Mouse (Mus musculus) E14TG2a.4 (cell line): ENCODE data around the gene Ly75.

Source experiments
- CTCF ChIP-seq: conservative IDR thresholded peaks from 2 replicates; pipeline ENCODE4 v1.5.1; 2014; ENCODE audit warnings: low read length
- NANOG ChIP-seq: IDR thresholded peaks from 2 replicates; pipeline ENCODE4 v1.6.1; 2014; ENCODE audit warnings: borderline replicate concordance, low read length, mixed read lengths
- POU5F1 ChIP-seq: IDR thresholded peaks from 2 replicates; pipeline ENCODE4 v1.6.1; 2014; ENCODE audit warnings: low read length, borderline replicate concordance

DNA sequence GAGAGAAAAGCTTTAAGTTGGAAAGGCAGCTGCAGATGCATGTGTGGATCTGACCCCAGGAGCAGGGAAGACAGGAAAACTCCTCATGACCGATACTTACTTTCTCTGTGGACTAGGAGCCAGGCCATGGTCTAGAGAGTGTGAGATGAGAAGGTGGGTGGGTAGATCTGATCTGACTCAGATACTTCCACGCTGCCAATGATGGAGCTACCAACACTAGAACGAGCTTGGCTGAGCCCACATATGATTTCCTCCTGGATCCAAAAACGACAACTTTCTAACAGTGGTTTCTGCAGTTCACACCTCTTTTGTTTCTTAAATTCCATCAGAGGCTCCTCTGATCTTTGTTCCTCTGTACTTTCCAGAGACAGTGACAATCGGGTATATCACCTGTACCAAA lies 18.6 kb upstream of the Ly75 start:
- TF ChIP-seq CTCF (no peak), POU5F1 (no peak), NANOG (no peak)
